Mouse (Mus musculus) lung, postnatal 0 days (tissue): ENCODE data around the gene Epsti1.

Experiments used
- CTCF ChIP-seq: IDR thresholded peaks from 2 replicates; pipeline ENCODE4 v1.5.1; 2016; ENCODE audit warnings: antibody characterized with exemption, mild to moderate bottlenecking
- EP300 ChIP-seq: IDR thresholded peaks from 2 replicates; pipeline ENCODE4 v1.6.1; 2016; ENCODE audit warnings: antibody characterized with exemption, mild to moderate bottlenecking, control low read depth

DNA sequence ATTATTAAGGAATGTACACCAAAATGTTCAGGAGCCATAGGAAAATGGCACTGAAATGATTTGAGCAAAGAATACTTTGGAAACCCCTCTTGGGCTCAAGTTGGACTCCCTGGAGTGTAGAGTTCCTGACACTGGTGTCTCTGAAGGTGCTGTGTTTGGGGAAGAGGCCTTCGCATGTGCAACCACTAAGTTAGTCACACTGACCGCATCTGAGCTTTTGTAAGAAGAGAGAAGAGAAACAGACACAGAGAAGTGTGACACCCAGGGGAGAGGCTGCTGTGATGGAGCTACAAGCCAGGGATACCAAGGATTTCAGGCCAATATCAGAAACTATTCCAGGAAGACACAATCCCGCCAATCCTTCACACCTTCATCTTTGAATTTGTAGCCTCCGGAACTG, 17.1 kb upstream of the Epsti1 start:
- TF ChIP-seq CTCF: no peak
- TF ChIP-seq EP300: no peak
